Mouse (Mus musculus): ENCODE measurements around the gene Mkks.

Gene Mkks

DNA sequence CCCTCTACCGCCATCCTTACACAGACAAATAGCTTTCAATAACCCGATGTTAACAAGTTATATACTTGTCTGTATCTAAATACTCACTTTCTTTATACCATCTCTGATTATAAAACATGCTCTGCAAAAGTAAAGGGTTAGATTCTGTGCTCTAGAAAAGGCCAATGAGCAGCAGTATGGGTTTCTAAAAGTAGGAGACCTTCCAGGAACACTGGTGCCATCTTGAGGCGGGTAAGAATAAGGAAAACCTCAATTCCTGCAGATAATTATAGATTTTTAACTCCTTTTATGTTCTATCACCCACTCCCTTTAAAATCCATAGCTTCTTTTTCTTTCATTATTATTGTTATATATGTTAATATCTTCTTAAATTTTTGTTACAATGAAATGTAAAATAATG, 55.3 kb downstream of the Mkks start:
- DNase-seq (ENCODE audit: low spot score in 2 of 2) = no peak

GRCm38 (mm10) chr2:136834715-136835075, 56.5 kb downstream of the Mkks start:
- no peak for DNase-seq (ENCODE audit: low spot score in 2 of 2)

GRCm38 (mm10) chr2:136833976-136834714, 57.0 kb downstream of the Mkks start:
- no peak for DNase-seq (ENCODE audit: low spot score in 2 of 2)

GRCm38 (mm10) chr2:136832936-136833335, 58.3 kb downstream of the Mkks start:
- DNase-seq (ENCODE audit: low spot score in 2 of 2) = peak in 1 of 2 experiments; percentile 35

- DNase-seq (ENCODE audit: low spot score in 2 of 2) = no peak
These were observed 63.6 kb downstream of the Mkks start for GRCm38 (mm10) chr2:136827612-136828011.

All from urinary bladder, adult 18-20 months (tissue).